Mouse (Mus musculus): ENCODE data around the gene Cfap161.

Gene Cfap161

DNA sequence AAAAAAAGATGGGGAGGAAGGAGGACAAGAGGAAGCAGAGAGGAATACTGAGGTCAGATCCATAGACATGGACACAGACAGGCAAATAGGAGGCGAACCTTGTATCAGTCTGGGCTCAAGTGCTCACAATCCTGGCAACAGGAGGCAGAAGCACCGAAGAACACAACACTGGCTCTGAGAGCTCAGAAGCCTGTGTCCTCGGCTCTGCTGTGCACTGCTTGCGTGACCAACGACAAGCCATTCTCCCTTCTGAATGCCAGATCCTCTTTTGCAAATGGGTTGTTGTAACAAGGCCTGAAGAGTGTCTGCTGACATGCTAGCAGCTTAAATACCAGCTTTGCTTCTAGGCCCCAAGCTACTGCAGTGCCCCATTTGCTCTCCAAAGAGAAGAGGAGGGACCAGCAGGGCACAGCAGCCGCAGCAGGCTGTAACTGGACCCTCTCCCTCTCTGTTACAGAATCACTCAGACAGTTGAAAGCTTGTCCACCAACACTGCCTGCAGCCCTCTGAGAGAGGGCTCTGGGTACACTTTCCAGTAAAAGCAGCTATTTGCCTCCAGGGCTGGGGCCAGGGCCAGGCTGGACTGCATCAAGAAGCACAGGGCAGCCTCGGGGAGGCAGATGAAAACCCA, 54.9 kb downstream of the Cfap161 start:
- DNase-seq (ENCODE audit: low spot score), result no peak

DNA sequence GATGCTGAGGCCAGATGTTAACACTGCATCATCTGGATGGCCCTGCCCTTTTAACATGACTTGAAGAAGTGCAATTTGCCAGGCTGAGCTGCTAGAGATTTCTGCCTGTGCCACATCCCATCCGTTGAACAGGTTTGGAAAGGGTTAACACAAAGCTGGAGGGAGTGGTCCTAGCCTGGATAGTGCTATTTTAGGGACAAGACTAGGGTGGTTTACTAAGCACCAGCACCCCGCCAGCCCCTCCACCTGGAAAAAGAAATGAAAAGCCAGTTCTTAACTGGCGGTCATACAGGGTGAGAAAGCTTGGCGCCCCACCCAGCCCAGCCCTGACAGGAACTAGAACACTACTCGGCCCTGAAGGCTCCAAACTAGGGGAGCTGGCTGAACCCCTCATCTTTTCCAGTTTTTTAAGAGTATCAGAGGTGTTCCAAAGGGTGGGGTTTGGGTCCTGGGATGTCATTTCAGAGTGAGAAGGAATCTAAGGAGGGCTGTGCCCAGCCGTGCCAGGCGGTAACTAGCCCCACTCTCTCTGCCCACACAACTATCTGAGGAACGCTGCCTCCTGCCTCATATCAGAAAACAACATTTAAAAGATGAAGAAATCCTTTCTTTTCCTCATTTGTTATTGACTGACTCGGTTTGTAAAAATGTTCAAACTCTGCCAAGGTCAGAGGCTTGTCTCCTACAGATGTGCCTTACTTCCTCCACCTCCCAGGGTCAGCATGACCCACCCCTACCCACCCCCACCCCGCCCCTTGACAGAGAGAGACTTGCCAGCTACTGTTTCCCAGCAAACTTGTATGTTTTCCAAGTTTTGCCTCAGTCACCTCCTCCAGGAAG, 55.8 kb downstream of the Cfap161 start:
- no peak for DNase-seq (ENCODE audit: low spot score)

DNA sequence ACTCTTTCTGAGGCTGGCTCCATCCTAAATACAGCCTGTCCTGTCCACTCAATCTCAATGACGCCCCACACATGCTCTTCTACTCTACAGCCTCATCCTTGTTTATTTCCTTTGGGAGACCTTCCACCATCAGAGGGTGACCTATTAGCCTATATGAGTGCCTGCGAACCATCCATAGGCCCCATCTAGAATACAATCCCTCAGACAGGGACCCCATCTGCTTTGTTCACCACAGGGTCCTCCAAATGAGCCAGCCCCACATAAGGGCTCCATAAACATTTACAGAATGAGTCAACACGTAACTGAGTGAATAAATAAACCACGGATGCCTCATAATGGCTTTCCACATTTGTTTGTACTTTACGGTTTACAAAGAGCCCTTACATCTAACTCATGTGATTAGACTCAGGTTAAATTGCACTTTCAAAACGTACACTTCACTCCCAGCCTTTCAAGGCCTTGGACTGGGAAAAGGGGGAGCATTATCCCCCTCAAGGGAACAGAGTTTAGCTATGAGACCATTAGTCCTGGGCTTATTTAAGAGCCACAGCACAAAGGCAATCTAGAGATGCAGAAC, 56.7 kb downstream of the Cfap161 start:
- no peak for DNase-seq (ENCODE audit: low spot score)

DNA sequence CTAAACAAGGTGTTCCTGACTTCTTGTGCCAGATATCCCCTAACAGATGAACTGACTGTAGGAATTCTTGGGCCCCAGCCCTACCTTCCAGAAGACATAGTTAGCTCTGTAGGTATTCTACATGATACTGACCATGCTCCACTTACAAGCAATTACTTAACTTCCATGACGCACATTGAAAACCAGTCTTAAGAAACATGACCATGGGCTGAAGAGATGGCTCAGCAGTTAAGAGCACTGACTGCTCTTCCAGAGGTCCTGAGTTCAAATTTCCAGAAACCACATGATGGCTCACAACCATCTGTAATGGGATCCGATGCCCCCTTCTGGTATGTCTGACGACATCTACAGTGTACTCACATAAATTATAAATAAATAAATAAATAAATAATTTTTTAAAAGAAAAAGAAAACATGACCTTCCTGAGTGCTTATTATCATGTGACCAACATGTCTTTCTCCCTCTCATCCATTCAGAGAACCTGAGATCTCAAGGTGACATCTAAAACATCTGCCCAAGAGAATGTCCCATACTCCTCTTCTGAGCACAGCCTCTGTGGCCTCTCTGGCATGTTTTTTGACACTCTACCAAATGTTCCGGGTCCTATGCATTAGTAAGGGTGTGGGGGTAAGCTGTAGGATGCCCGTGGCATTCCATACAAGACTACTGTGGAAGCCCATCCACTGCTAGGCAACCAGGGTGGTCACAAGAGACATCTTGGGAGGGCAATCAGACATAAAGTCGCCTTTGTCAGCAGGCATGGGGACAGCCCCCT, 58.2 kb downstream of the Cfap161 start:
- no peak for DNase-seq (ENCODE audit: low spot score)

DNA sequence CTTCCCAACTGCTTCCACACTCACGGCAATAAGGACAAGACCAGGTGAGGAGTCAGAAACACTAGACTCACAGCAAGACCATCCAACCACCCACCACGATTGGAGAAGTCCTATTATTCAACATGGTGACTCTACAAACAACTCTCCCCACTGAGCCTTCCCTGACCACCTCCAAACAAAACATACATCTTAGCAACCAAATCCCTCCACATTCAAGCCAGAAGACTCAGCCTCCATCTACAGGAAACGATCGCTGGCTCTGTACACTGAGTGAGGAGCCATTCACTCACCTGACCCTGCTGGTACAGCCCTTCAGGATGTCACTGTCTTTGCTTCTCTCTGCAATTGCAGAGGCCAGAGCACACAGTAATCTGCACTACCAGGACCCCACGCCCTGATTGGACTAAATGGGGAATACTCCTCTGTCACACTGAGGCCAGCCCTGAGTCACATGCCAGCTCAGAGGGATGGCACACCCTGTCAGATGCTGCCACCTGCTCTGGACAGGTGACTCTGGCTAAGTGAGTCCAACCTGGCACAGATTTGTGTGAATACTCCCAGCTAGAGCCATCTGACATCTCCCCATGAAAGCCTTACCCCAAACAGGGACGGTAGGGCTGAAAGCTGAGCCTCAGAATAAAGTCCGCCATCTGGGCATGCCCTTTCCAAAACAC, 59.4 kb downstream of the Cfap161 start:
- DNase-seq (ENCODE audit: low spot score), result no peak

DNA sequence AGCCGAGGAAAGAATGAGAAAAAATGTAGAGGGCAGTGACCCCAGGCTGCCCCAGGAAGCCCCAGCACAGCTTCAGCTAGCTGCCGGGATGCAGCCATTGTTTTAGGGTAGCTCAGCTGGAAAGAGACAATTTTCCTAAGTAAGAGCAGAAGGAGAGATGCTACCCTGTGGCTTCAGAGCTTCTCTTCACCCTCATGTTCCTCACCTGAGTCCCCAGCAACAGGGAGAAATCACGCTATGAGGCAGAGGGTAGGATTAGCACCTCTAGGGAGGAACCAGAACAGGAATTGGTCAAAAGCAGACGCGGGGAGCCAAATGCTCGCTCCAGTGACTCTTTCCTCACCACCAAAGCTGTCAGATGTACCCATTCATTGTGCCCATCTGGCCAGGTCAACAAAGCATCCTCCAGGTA, 60.0 kb downstream of the Cfap161 start:
- no peak for DNase-seq (ENCODE audit: low spot score)

DNA sequence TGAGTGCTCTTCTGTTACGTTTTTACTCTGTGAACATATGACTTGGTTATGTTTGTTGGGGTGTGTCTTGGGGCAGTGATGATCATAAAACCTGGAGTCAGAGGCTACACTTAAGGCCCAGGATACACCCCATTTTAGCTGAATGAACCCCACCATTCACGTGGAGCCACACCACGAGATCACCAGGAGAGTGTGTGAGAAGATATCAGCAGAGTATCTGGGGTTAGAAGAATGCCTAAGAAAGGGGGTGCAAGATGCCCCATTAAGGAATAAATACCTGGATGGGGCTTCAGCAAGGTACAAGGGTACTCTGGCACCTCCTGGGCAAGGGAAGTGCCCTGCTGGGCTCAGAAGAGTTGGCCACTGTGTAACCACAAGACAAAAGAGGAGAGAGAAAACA, 60.4 kb downstream of the Cfap161 start:
- DNase-seq (ENCODE audit: low spot score), result no peak

DNA sequence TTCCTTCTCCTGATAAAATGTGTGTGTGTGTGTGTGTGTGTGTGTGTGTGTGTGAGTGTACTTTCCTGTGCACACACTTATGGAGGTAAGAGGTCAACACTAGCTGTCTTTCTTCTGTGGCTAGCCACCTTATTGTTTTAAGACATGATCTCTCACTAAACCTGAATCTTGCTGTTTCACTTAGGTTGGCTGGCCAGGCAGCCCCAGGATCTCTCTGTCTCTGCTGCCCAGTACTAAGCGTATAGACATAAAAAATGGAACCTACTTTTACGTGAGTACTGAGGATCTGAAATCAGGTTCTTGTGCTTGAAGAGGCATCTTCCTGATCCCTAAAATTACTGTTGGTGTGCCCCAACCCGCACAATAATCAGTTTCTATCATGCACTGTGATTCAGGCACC, 61.9 kb downstream of the Cfap161 start:
- no peak for DNase-seq (ENCODE audit: low spot score)

DNA sequence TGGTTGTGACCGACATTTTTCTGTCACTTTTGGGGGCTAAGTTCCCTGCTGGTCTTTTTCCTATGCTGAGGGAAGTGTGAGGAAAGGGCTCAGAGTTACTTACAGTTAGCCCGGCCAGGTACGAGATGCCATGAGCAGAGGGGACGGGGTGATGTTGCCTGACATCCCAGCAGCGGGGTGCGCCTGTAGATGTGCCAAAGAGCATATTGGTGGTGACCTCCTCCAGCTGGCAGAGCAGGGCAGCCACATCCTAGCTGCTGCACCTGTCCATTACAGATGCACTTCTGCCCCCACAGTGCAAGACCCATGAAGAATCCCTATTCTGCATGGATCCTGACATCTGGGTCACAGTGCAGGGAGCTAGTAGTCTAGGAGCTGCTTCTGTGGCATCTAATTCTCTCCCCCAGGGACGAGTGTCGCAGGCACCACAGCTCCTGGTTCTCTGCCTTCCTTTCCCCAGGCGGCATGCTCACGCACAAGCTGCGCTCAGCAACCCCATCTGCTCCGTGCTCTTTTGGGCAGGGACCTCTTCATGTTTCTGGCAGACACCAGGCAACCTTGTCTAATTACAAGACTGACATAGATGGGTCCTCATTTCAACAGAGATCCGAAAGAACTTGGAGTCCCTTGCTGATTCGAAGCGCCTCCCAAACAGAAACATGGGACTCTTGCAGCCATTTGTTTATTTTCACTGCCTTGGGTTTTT, 62.6 kb downstream of the Cfap161 start:
- no peak for DNase-seq (ENCODE audit: low spot score)

DNA sequence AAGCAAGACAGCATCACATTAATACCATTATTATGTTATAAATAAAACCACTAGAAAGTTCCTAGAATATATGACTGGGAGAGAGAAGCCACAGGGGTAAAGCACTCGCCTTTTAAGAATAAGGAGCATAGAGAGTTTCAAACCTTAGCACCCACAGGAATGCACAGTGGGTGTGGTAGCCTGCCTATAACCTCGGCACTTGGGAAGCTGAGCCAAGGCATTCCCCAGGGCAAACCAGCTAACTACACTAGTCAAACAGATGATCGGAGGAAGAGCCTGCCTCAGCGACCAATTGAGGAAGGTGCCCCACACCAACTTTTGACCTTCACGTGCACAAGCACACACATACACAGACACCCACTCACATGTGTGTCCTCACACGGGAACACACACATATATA, 63.4 kb downstream of the Cfap161 start:
- DNase-seq (ENCODE audit: low spot score), result no peak

DNA sequence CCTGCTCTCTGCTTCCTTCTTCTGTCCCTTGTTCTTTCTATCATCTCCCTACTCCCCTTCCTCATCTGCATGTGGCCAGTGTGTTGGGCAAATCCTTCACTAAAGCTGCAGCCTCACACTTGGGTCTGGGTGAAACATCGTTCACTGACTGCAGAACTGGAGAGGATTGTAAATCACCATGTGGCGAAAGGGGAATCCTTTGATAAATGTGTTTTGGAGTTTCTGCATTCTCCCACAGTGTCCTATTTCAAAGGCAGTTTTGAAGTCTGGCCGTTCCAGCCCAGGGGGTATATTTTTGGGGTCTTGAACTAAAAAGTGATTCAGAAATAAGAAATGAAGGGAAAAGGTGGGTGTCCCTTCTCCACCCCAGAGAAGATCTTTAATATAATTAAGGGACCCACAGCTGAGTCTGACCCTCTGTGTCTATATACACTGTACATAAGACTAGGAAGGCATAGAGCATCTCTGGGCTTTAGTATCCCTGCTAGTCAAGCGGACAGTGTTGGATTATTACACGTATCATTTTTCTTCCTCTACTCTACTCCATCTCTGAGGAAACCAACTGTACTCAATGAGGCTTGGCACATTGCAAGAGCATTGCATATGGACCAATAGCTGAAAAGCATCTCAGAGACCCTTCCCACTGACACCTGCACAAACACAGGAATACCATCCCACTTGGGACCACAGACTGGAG, 67.6 kb downstream of the Cfap161 start:
- no peak for DNase-seq (ENCODE audit: low spot score)

DNA sequence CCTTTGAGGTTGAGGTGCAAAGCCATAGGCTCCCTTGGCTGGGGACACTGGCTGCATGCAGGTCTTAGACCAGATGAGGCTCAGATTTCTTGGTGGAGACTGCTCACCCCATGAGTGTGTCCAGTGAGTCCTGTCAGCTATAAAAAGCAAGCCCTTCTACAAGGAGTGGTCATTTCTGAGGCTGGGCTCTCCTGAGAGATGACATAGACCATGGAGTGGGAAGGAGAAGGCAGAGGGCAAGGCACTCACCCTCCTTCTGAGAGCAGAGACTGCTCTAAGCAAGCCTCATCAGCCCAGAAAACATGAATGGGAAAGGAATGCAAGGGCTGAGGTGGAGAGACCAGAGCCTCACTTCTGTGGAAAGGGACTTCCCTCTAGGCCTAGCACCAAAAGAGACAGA, 68.9 kb downstream of the Cfap161 start:
- no peak for DNase-seq (ENCODE audit: low spot score)

DNA sequence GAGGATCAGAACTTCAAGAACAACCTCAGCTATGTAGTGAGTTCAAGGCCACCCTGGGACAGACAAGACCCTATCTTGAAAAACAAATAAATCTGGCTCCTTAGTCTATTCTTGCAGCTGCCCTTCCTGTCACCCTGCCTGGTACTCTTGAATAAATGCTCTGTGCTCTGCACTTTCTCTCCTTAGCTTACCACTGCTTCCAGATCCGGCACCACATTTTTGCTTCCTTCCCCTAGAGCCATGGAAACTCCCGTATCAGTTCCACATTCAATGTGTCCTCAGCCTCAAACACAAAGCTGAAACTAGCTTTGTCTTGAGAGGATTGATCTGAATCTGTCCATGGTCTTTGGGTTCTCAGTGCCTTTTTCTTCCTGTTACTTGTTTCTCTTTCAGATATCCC, 70.1 kb downstream of the Cfap161 start:
- no peak for DNase-seq (ENCODE audit: low spot score)

Data from testis, postnatal 10 days (tissue).